Comparison of ENCODE assay signal across 29 mouse cellular contexts in genomic region chr9:86296683-86297638, GRCm38 (mm10).
DNase-seq lines count a peak whose midpoint lies in the region; ATAC-seq and TF ChIP-seq lines count a peak whose summit lies in the region.
"Had no signal": no experiment of that assay in that cellular context is flagged by ENCODE, and none has a peak within 500 bp of the region (broad histone marks: within the 10 kb centered on the region; RNA-seq: fewer than 3 reads in every experiment).

No protein-coding gene starts in this region.

- WGBS in forebrain, embryonic 11.5 days: 80% methylated on average over 8 of the region's 8 CpGs
- 74% methylated on average over 8 of the region's 8 CpGs for WGBS in forebrain, embryonic 16.5 days
- 65% methylated on average over 8 of the region's 8 CpGs for WGBS in midbrain, embryonic 10.5 days
- 46% methylated on average over 8 of the region's 8 CpGs for WGBS in midbrain, embryonic 16.5 days
- 56% methylated on average over 8 of the region's 8 CpGs for WGBS in midbrain, embryonic 11.5 days
- WGBS in midbrain, postnatal 0 days: 47% methylated on average over 8 of the region's 8 CpGs

- ATAC-seq in forebrain, embryonic 11.5 days (replicated peaks; ENCODE audit: low FRiP score): 0 out of 2 replicates have a peak, but pooled peaks have one; percentile 33
- ATAC-seq in forebrain, embryonic 16.5 days: no peak
- no peak for ATAC-seq in midbrain, embryonic 16.5 days
- peak; percentile 64 for ATAC-seq in midbrain, embryonic 11.5 days (ENCODE audit: low FRiP score)
- ATAC-seq in midbrain, postnatal 0 days (ENCODE audit: low FRiP score): 0 out of 2 replicates have a peak, but pooled peaks have one; percentile 20
- ATAC-seq: forebrain, embryonic 14.5 days; intestine, embryonic 16.5 days; lung, postnatal 0 days; Patski had no signal

- no peak overlapping the region for H3K9ac ChIP-seq in forebrain, embryonic 11.5 days (ENCODE audit: low read length)
- no peak overlapping the region for H3K9ac ChIP-seq in forebrain, embryonic 16.5 days (replicated peaks; ENCODE audit: low read depth, low read length)
- H3K9ac ChIP-seq in midbrain, embryonic 16.5 days (ENCODE audit: low read depth, low read length): no peak overlapping the region
- no peak overlapping the region for H3K9ac ChIP-seq in midbrain, embryonic 11.5 days (ENCODE audit: low read length)
- no peak overlapping the region for H3K9ac ChIP-seq in midbrain, postnatal 0 days (replicated peaks; ENCODE audit: low read length, poor library complexity, severe bottlenecking)
- H3K9ac ChIP-seq: heart, embryonic 13.5 days; limb, embryonic 15.5 days; liver, embryonic 13.5 days had no signal

- H3K4me3 ChIP-seq in forebrain, embryonic 11.5 days (ENCODE audit: low read depth, low read length): no peak overlapping the region
- no peak overlapping the region for H3K4me3 ChIP-seq in forebrain, embryonic 16.5 days (replicated peaks; ENCODE audit: low read length)
- H3K4me3 ChIP-seq in midbrain, embryonic 10.5 days: no peak overlapping the region
- no peak overlapping the region for H3K4me3 ChIP-seq in midbrain, embryonic 16.5 days (ENCODE audit: low read depth, low read length)
- no peak overlapping the region for H3K4me3 ChIP-seq in midbrain, embryonic 11.5 days (ENCODE audit: low read depth, low read length)
- H3K4me3 ChIP-seq in midbrain, postnatal 0 days (ENCODE audit: low read depth, low read length): no peak overlapping the region
- H3K4me3 ChIP-seq: erythroblast, embryonic 14.5 days; heart, embryonic 13.5 days; limb, embryonic 10.5 days; limb, embryonic 15.5 days; liver, embryonic 13.5 days had no signal

- TF ChIP-seq CTCF in midbrain, postnatal 0 days (IDR thresholded peaks at IDR 0.05): no peak

- no peaks in the 10 kb centered on the region for H3K36me3 ChIP-seq in forebrain, embryonic 11.5 days (ENCODE audit: control insufficient read depth, insufficient read depth, low read length)
- H3K36me3 ChIP-seq in forebrain, embryonic 16.5 days (ENCODE audit: control insufficient read depth, insufficient read depth): no peaks in the 10 kb centered on the region
- H3K36me3 ChIP-seq in midbrain, embryonic 10.5 days: no peaks in the 10 kb centered on the region
- no peaks in the 10 kb centered on the region for H3K36me3 ChIP-seq in midbrain, embryonic 16.5 days (ENCODE audit: control insufficient read depth, insufficient read depth, low read length)
- no peaks in the 10 kb centered on the region for H3K36me3 ChIP-seq in midbrain, embryonic 11.5 days (ENCODE audit: control insufficient read depth, insufficient read depth, low read length)
- no peaks in the 10 kb centered on the region for H3K36me3 ChIP-seq in midbrain, postnatal 0 days (ENCODE audit: insufficient read depth, low read length)
- H3K36me3 ChIP-seq: G1E; heart, embryonic 13.5 days; limb, embryonic 10.5 days; limb, embryonic 15.5 days; liver, embryonic 13.5 days had no signal

- H3K4me1 ChIP-seq in forebrain, embryonic 11.5 days (replicated peaks; ENCODE audit: control insufficient read depth, insufficient read depth, low read length): 0 out of 2 replicates have a peak, but pooled peaks cover 4% of the 10 kb centered on the region
- H3K4me1 ChIP-seq in forebrain, embryonic 16.5 days (replicated peaks; ENCODE audit: control insufficient read depth, insufficient read depth, low read length): no peaks in the 10 kb centered on the region
- H3K4me1 ChIP-seq in midbrain, embryonic 10.5 days: peaks cover 38% of the 10 kb centered on the region
- peaks cover 6% of the 10 kb centered on the region; the same call in 1 of the 2 replicates for H3K4me1 ChIP-seq in midbrain, embryonic 16.5 days (ENCODE audit: control insufficient read depth, insufficient read depth, low read length)
- H3K4me1 ChIP-seq in midbrain, embryonic 11.5 days (ENCODE audit: control insufficient read depth, insufficient read depth, low read length): peaks cover 16% of the 10 kb centered on the region
- no peaks in the 10 kb centered on the region; the same call in 1 of the 2 replicates for H3K4me1 ChIP-seq in midbrain, postnatal 0 days (ENCODE audit: insufficient read depth, low read length)
- H3K4me1 ChIP-seq: limb, embryonic 10.5 days; limb, embryonic 15.5 days; liver, embryonic 13.5 days had no signal

- H3K9me3 ChIP-seq in forebrain, embryonic 11.5 days (ENCODE audit: control insufficient read depth, low read length): no peaks in the 10 kb centered on the region
- H3K9me3 ChIP-seq in forebrain, embryonic 16.5 days (ENCODE audit: control insufficient read depth, low read length): no peaks in the 10 kb centered on the region
- H3K9me3 ChIP-seq in midbrain, embryonic 10.5 days (replicated peaks): no peaks in the 10 kb centered on the region
- H3K9me3 ChIP-seq in midbrain, embryonic 16.5 days (replicated peaks; ENCODE audit: control insufficient read depth, low read length, poor library complexity, severe bottlenecking): no peaks in the 10 kb centered on the region
- no peaks in the 10 kb centered on the region for H3K9me3 ChIP-seq in midbrain, embryonic 11.5 days (ENCODE audit: control insufficient read depth, low read length)
- no peaks in the 10 kb centered on the region for H3K9me3 ChIP-seq in midbrain, postnatal 0 days (ENCODE audit: low read length)
- H3K9me3 ChIP-seq: G1E; heart, embryonic 13.5 days; limb, embryonic 10.5 days; limb, embryonic 15.5 days; liver, embryonic 13.5 days had no signal

- H3K27me3 ChIP-seq in forebrain, embryonic 11.5 days (ENCODE audit: control insufficient read depth, insufficient read depth, low read length): no peaks in the 10 kb centered on the region
- no peaks in the 10 kb centered on the region for H3K27me3 ChIP-seq in forebrain, embryonic 16.5 days (replicated peaks; ENCODE audit: control insufficient read depth, insufficient read depth, low read length)
- H3K27me3 ChIP-seq in midbrain, embryonic 10.5 days (ENCODE audit: low read depth, poor library complexity, severe bottlenecking): no peaks in the 10 kb centered on the region
- H3K27me3 ChIP-seq in midbrain, embryonic 16.5 days (ENCODE audit: control insufficient read depth, insufficient read depth, low read depth, low read length): no peaks in the 10 kb centered on the region
- H3K27me3 ChIP-seq in midbrain, embryonic 11.5 days (ENCODE audit: control insufficient read depth, insufficient read depth, low read length): no peaks in the 10 kb centered on the region
- no peaks in the 10 kb centered on the region for H3K27me3 ChIP-seq in midbrain, postnatal 0 days (ENCODE audit: insufficient read depth, low read length)
- H3K27me3 ChIP-seq: heart, embryonic 13.5 days; limb, embryonic 15.5 days; liver, embryonic 13.5 days; Patski had no signal

- DNase-seq in forebrain, embryonic 11.5 days (ENCODE audit: low spot score): no peak
- peak; percentile 17 for DNase-seq in midbrain, embryonic 10.5 days (ENCODE audit: low spot score)
- no peak for DNase-seq in midbrain, embryonic 11.5 days (ENCODE audit: low spot score, missing footprints)
- DNase-seq in midbrain, postnatal 0 days (ENCODE audit: low spot score): no peak
- DNase-seq in adrenal gland, postnatal 25 days: no peak
- DNase-seq in lung, postnatal 14 days: no peak
- DNase-seq: adrenal gland, postnatal 10 days; cerebellum, adult 18-20 months; cerebellum, postnatal 10 days; heart, postnatal 10 days; kidney, adult 9 months; kidney, postnatal 14 days; layer of hippocampus, adult 9-11 months; liver, embryonic 13.5 days; lung, adult 18-20 months; retina, postnatal 1 day; right cerebral cortex, postnatal 25 days; thymus, postnatal 14 days had no signal

- H3K4me2 ChIP-seq in forebrain, embryonic 11.5 days (ENCODE audit: low read depth, low read length, severe bottlenecking): no peak overlapping the region
- H3K4me2 ChIP-seq in forebrain, embryonic 16.5 days (ENCODE audit: low read length): no peak overlapping the region
- no peak overlapping the region for H3K4me2 ChIP-seq in midbrain, embryonic 16.5 days (ENCODE audit: low read length)
- H3K4me2 ChIP-seq in midbrain, embryonic 11.5 days: no peak overlapping the region
- H3K4me2 ChIP-seq in midbrain, postnatal 0 days (ENCODE audit: low read depth, low read length, poor library complexity, severe bottlenecking): no peak overlapping the region
- H3K4me2 ChIP-seq: limb, embryonic 15.5 days; liver, embryonic 13.5 days had no signal

- H3K27ac ChIP-seq in forebrain, embryonic 11.5 days (ENCODE audit: low read depth, low read length): no peak overlapping the region
- H3K27ac ChIP-seq in forebrain, embryonic 16.5 days (ENCODE audit: low read length): no peak overlapping the region
- peak overlapping the region; percentile 69 for H3K27ac ChIP-seq in midbrain, embryonic 10.5 days (replicated peaks)
- H3K27ac ChIP-seq in midbrain, embryonic 16.5 days (ENCODE audit: low read length): no peak overlapping the region
- H3K27ac ChIP-seq in midbrain, embryonic 11.5 days (ENCODE audit: low read depth, low read length): no peak overlapping the region
- H3K27ac ChIP-seq in midbrain, postnatal 0 days (ENCODE audit: low read depth, low read length): no peak overlapping the region
- H3K27ac ChIP-seq: heart, embryonic 13.5 days; limb, embryonic 10.5 days; limb, embryonic 15.5 days; liver, embryonic 13.5 days had no signal

Comparison
In these comparisons a context has a peak if more than half of its experiments do, and no peak if none do; other contexts are left out.
1. ATAC-seq: peak in forebrain, embryonic 11.5 days (single experiment), midbrain, embryonic 11.5 days (single experiment) and midbrain, postnatal 0 days (single experiment); none in forebrain, embryonic 16.5 days (single experiment) and midbrain, embryonic 16.5 days (single experiment).